Mouse (Mus musculus) liver, adult 2 months (tissue): ENCODE data around the gene Polr3b.

Source experiments
- CTCF ChIP-seq: fragments of 200-500 bp; IDR thresholded peaks from 2 replicates; pipeline ENCODE4 v1.5.1; 2011; ENCODE audit warnings: low read depth, low read length, control low read depth
- POLR2A ChIP-seq: fragments of 200-500 bp; IDR thresholded peaks from 2 replicates; pipeline ENCODE4 v1.6.1; 2011; ENCODE audit warnings: low read length, control low read depth; ENCODE audit not compliant: insufficient read depth; ENCODE audit errors: extremely low read depth

GRCm38 (mm10) chr10:84641576-84641975, 19.5 kb downstream of the Polr3b start:
- TF ChIP-seq CTCF (peak; percentile 17; the same call in 1 of the 2 replicates), POLR2A (no peak)
